In genomic region chr8:88236666-88237065, GRCm38 (mm10) we compare ENCODE assay signal across 19 mouse cellular contexts.
"Had no signal": no experiment of that assay in that cellular context is flagged by ENCODE, and none has a peak within 500 bp of the region (broad histone marks: within the 10 kb centered on the region; RNA-seq: fewer than 3 reads in every experiment).

No protein-coding gene starts in this region.

- DNase-seq: lung, adult 18-20 months; lung, embryonic 14.5 days; lung, postnatal 10 days; lung, postnatal 4 days; retina, postnatal 1 day; right cerebral cortex, adult 18-20 months; right cerebral cortex, postnatal 25 days; right cerebral cortex, postnatal 4 days; spleen, adult 18-20 months; thymus, adult 18-20 months; thymus, postnatal 14 days; thymus, postnatal 36 days had no signal

- H3K9ac ChIP-seq: liver, embryonic 15.5 days; lung, embryonic 14.5 days; midbrain, embryonic 13.5 days; neural tube, embryonic 13.5 days; neural tube, embryonic 15.5 days had no signal

- H3K36me3 ChIP-seq: liver, embryonic 15.5 days; midbrain, embryonic 10.5 days; midbrain, embryonic 13.5 days; neural tube, embryonic 13.5 days; neural tube, embryonic 15.5 days had no signal

- H3K27me3 ChIP-seq: liver, embryonic 15.5 days; midbrain, embryonic 13.5 days; neural tube, embryonic 13.5 days; neural tube, embryonic 15.5 days had no signal

- H3K4me1 ChIP-seq: midbrain, embryonic 10.5 days had no signal

- H3K27ac ChIP-seq: liver, embryonic 15.5 days; midbrain, embryonic 10.5 days; midbrain, embryonic 13.5 days; neural tube, embryonic 13.5 days; neural tube, embryonic 15.5 days had no signal

- H3K4me3 ChIP-seq: liver, embryonic 15.5 days; midbrain, embryonic 10.5 days; midbrain, embryonic 13.5 days; myocyte; neural tube, embryonic 13.5 days; neural tube, embryonic 15.5 days had no signal

- ATAC-seq: midbrain, embryonic 13.5 days; midbrain, embryonic 16.5 days had no signal

- H3K4me2 ChIP-seq: liver, embryonic 15.5 days; lung, embryonic 14.5 days; midbrain, embryonic 13.5 days; neural tube, embryonic 13.5 days; neural tube, embryonic 15.5 days had no signal

- H3K9me3 ChIP-seq: liver, embryonic 15.5 days; midbrain, embryonic 10.5 days; midbrain, embryonic 13.5 days; neural tube, embryonic 13.5 days; neural tube, embryonic 15.5 days had no signal
